Mouse (Mus musculus): ENCODE results near the gene Gm49486. TPM values are rescaled to one million over a fixed set of nuclear protein-coding genes. Genes with fewer than 3 reads are reported as not detected.
A peak's percentile ranks its signal among the peaks of the same experiment; 100 is the strongest.

Gm49486 gene
- polyA plus RNA-seq, 1 experiment, result 0.11 TPM

GRCm38 (mm10) chr15:79289441-79289840 lies 60.2 kb downstream of the Gm49486 start:
- no peaks in the 10 kb centered on the region for H3K36me3 ChIP-seq (ENCODE audit: control insufficient read depth, insufficient read depth, low read length)
- H3K27ac ChIP-seq (ENCODE audit: insufficient read depth, low read depth, low read length), result no peak overlapping the region
- peaks cover 19% of the 10 kb centered on the region for H3K4me1 ChIP-seq (ENCODE audit: control insufficient read depth, insufficient read depth, low read length)
- TF ChIP-seq CTCF (conservative IDR thresholded peaks at IDR 0.05; ENCODE audit: insufficient read depth, insufficient read length, low read depth, low read length) (no peak), POLR2A (IDR thresholded peaks at IDR 0.05; ENCODE audit: low read depth, low read length) (no peak)
- H3K4me3 ChIP-seq (ENCODE audit: insufficient read depth, low read depth, low read length), result no peak overlapping the region
- H3K27me3 ChIP-seq (replicated peaks; ENCODE audit: control insufficient read depth, insufficient read depth, low read length), result no peaks in the 10 kb centered on the region
- WGBS, result 77% methylated on average over 12 of the region's 12 CpGs
- DNase-seq, result no peak

- no peak for DNase-seq
- H3K36me3 ChIP-seq (ENCODE audit: control insufficient read depth, insufficient read depth, low read length), result no peaks in the 10 kb centered on the region
- peaks cover 15% of the 10 kb centered on the region for H3K4me1 ChIP-seq (ENCODE audit: control insufficient read depth, insufficient read depth, low read length)
- 90% methylated on average over 3 of the region's 3 CpGs for WGBS
- no peaks in the 10 kb centered on the region for H3K27me3 ChIP-seq (replicated peaks; ENCODE audit: control insufficient read depth, insufficient read depth, low read length)
- H3K27ac ChIP-seq (ENCODE audit: insufficient read depth, low read depth, low read length), result no peak overlapping the region
- no peak overlapping the region for H3K4me3 ChIP-seq (ENCODE audit: insufficient read depth, low read depth, low read length)
- no peak for TF ChIP-seq POLR2A (IDR thresholded peaks at IDR 0.05; ENCODE audit: low read depth, low read length)
Observed at GRCm38 (mm10) chr15:79290340-79290739, 61.1 kb downstream of the Gm49486 start.

GRCm38 (mm10) chr15:79292779-79293178 lies 63.6 kb downstream of the Gm49486 start:
- no peaks in the 10 kb centered on the region for H3K4me1 ChIP-seq (ENCODE audit: control insufficient read depth, insufficient read depth, low read length)
- TF ChIP-seq POLR2A (IDR thresholded peaks at IDR 0.05; ENCODE audit: low read depth, low read length), result no peak
- TF ChIP-seq CTCF (conservative IDR thresholded peaks at IDR 0.05; ENCODE audit: insufficient read depth, insufficient read length, low read depth, low read length), result no peak
- no peak overlapping the region for H3K27ac ChIP-seq (ENCODE audit: insufficient read depth, low read depth, low read length)
- H3K27me3 ChIP-seq (replicated peaks; ENCODE audit: control insufficient read depth, insufficient read depth, low read length), result no peaks in the 10 kb centered on the region
- no peaks in the 10 kb centered on the region for H3K36me3 ChIP-seq (ENCODE audit: control insufficient read depth, insufficient read depth, low read length)
- WGBS, result 88% methylated on average over 9 of the region's 9 CpGs
- no peak for DNase-seq
- no peak overlapping the region for H3K4me3 ChIP-seq (ENCODE audit: insufficient read depth, low read depth, low read length)

- H3K4me1 ChIP-seq (ENCODE audit: control insufficient read depth, insufficient read depth, low read length), result no peaks in the 10 kb centered on the region
- H3K36me3 ChIP-seq (ENCODE audit: control insufficient read depth, insufficient read depth, low read length), result no peaks in the 10 kb centered on the region
- H3K27ac ChIP-seq (ENCODE audit: insufficient read depth, low read depth, low read length), result no peak overlapping the region
- DNase-seq, result no peak
- H3K4me3 ChIP-seq (ENCODE audit: insufficient read depth, low read depth, low read length), result no peak overlapping the region
- 91% methylated on average over 6 of the region's 6 CpGs for WGBS
- no peaks in the 10 kb centered on the region for H3K27me3 ChIP-seq (replicated peaks; ENCODE audit: control insufficient read depth, insufficient read depth, low read length)
- TF ChIP-seq CTCF (conservative IDR thresholded peaks at IDR 0.05; ENCODE audit: insufficient read depth, insufficient read length, low read depth, low read length) (no peak), POLR2A (IDR thresholded peaks at IDR 0.05; ENCODE audit: low read depth, low read length) (no peak)
Observed at GRCm38 (mm10) chr15:79298553-79298952, 69.4 kb downstream of the Gm49486 start.

GRCm38 (mm10) chr15:79299563-79300155 lies 70.5 kb downstream of the Gm49486 start:
- 86% methylated on average over 2 of the region's 2 CpGs for WGBS
- Histone ChIP-seq H3K27me3 (replicated peaks; ENCODE audit: control insufficient read depth, insufficient read depth, low read length) (no peaks in the 10 kb centered on the region), H3K27ac (ENCODE audit: insufficient read depth, low read depth, low read length) (no peak overlapping the region), H3K36me3 (ENCODE audit: control insufficient read depth, insufficient read depth, low read length) (no peaks in the 10 kb centered on the region), H3K4me1 (ENCODE audit: control insufficient read depth, insufficient read depth, low read length) (no peaks in the 10 kb centered on the region), H3K4me3 (ENCODE audit: insufficient read depth, low read depth, low read length) (no peak overlapping the region)
- peak; percentile 12 for DNase-seq
- TF ChIP-seq POLR2A (IDR thresholded peaks at IDR 0.05; ENCODE audit: low read depth, low read length), result no peak
- no peak for TF ChIP-seq CTCF (conservative IDR thresholded peaks at IDR 0.05; ENCODE audit: insufficient read depth, insufficient read length, low read depth, low read length)

GRCm38 (mm10) chr15:79303725-79304124 lies 74.5 kb downstream of the Gm49486 start:
- no peak overlapping the region for H3K27ac ChIP-seq (ENCODE audit: insufficient read depth, low read depth, low read length)
- no peaks in the 10 kb centered on the region for H3K27me3 ChIP-seq (replicated peaks; ENCODE audit: control insufficient read depth, insufficient read depth, low read length)
- no peak for DNase-seq
- no peaks in the 10 kb centered on the region for H3K4me1 ChIP-seq (ENCODE audit: control insufficient read depth, insufficient read depth, low read length)
- H3K36me3 ChIP-seq (ENCODE audit: control insufficient read depth, insufficient read depth, low read length), result no peaks in the 10 kb centered on the region
- TF ChIP-seq POLR2A (IDR thresholded peaks at IDR 0.05; ENCODE audit: low read depth, low read length), result no peak
- no peak for TF ChIP-seq CTCF (conservative IDR thresholded peaks at IDR 0.05; ENCODE audit: insufficient read depth, insufficient read length, low read depth, low read length)
- 89% methylated on average over 8 of the region's 8 CpGs for WGBS
- H3K4me3 ChIP-seq (ENCODE audit: insufficient read depth, low read depth, low read length), result no peak overlapping the region

GRCm38 (mm10) chr15:79304832-79305231 lies 75.6 kb downstream of the Gm49486 start:
- DNase-seq, result no peak
- WGBS, result 83% methylated on average over 4 of the region's 5 CpGs

More at GRCm38 (mm10) chr15:79304832-79305231, 75.6 kb downstream of the Gm49486 start:
- H3K4me3 ChIP-seq (ENCODE audit: insufficient read depth, low read depth, low read length), result no peak overlapping the region
- H3K36me3 ChIP-seq (ENCODE audit: control insufficient read depth, insufficient read depth, low read length), result no peaks in the 10 kb centered on the region
- H3K27me3 ChIP-seq (replicated peaks; ENCODE audit: control insufficient read depth, insufficient read depth, low read length), result no peaks in the 10 kb centered on the region
- no peak overlapping the region for H3K27ac ChIP-seq (ENCODE audit: insufficient read depth, low read depth, low read length)
- TF ChIP-seq CTCF (conservative IDR thresholded peaks at IDR 0.05; ENCODE audit: insufficient read depth, insufficient read length, low read depth, low read length) (no peak), POLR2A (IDR thresholded peaks at IDR 0.05; ENCODE audit: low read depth, low read length) (no peak)
- H3K4me1 ChIP-seq (ENCODE audit: control insufficient read depth, insufficient read depth, low read length), result no peaks in the 10 kb centered on the region

All from kidney, adult 2 months (tissue).